Mouse (Mus musculus) midbrain, embryonic 16.5 days (tissue): Measurements from ENCODE around the gene Plcb4. TPM values are rescaled to one million over a fixed set of nuclear protein-coding genes. Genes with fewer than 3 reads are reported as not detected.

Source experiments
- ATAC-seq: fragments of 200-750 bp; cut with Nextera tagmentation; 2 replicates; pipeline ENCODE4 v1.8.0; 2017; ENCODE audit warnings: moderate TSS enrichment
- H3K27ac ChIP-seq: fragments of 300-500 bp; sonication (generic); 2 replicates; pipeline ENCODE4 v1.5.1; 2014; ENCODE audit warnings: mild to moderate bottlenecking, low read length, mixed read lengths
- H3K27me3 ChIP-seq: fragments of 300-500 bp; sonication (generic); 2 replicates; pipeline ENCODE4 v1.6.1; 2014; ENCODE audit warnings: low read depth, low read length, mixed read lengths; ENCODE audit not compliant: control insufficient read depth, insufficient read depth
- H3K36me3 ChIP-seq: fragments of 300-500 bp; sonication (generic); 2 replicates; pipeline ENCODE4 v1.6.1; 2014; ENCODE audit warnings: mild to moderate bottlenecking, low read length, moderate library complexity, mixed read lengths; ENCODE audit not compliant: control insufficient read depth, insufficient read depth
- H3K4me1 ChIP-seq: fragments of 300-500 bp; sonication (generic); 2 replicates; pipeline ENCODE4 v1.6.1; 2014; ENCODE audit warnings: mild to moderate bottlenecking, low read length, mixed read lengths; ENCODE audit not compliant: control insufficient read depth, insufficient read depth
- H3K4me2 ChIP-seq: fragments of 300-500 bp; sonication (generic); 2 replicates; pipeline ENCODE4 v1.6.1; 2014; ENCODE audit warnings: mild to moderate bottlenecking, low read length, mixed read lengths
- H3K4me3 ChIP-seq: fragments of 300-500 bp; sonication (generic); 2 replicates; pipeline ENCODE4 v1.5.1; 2014; ENCODE audit warnings: low read depth, mild to moderate bottlenecking, low read length, moderate library complexity, mixed read lengths
- H3K9ac ChIP-seq: fragments of 300-500 bp; sonication (generic); 2 replicates; pipeline ENCODE4 v1.6.1; 2014; ENCODE audit warnings: low read depth, low read length, mixed read lengths
- H3K9me3 ChIP-seq: fragments of 300-500 bp; sonication (generic); replicated peaks from 2 replicates; pipeline ENCODE4 v1.6.1; 2014; ENCODE audit warnings: mild to moderate bottlenecking, low read length, mixed read lengths; ENCODE audit not compliant: control insufficient read depth, poor library complexity, severe bottlenecking
- WGBS: fragments of 180-500 bp; shearing (Covaris S2); extraction: QIAGEN DNeasy Blood & Tissue Kit; methylation state at CpG from one replicate; pipeline ENCODE4 v1.1.7; 2014; 5-methylcytosine and 5-hydroxymethylcytosine counted together
- polyA plus RNA-seq: library from polyadenylated mRNA; unstranded; fragments of >200 nt; fragmentation: Nextera tagmentation; extraction: Ambion mirVana; gene quantifications from 2 replicates; pipeline ENCODE4 v1.2.1, GENCODE M21; 2015

Gene Plcb4
- polyA plus RNA-seq, 1 experiment from 2014 or later = 44.4 TPM

GRCm38 (mm10) chr2:135835911-135836310 is 177.1 kb downstream of the Plcb4 start:
- Histone ChIP-seq H3K4me3 (no peak overlapping the region), H3K27me3 (no peaks in the 10 kb centered on the region), H3K9me3 (no peaks in the 10 kb centered on the region), H3K27ac (no peak overlapping the region), H3K4me2 (no peak overlapping the region), H3K36me3 (no peaks in the 10 kb centered on the region), H3K9ac (no peak overlapping the region), H3K4me1 (0 out of 2 replicates have a peak, but pooled peaks cover 4% of the 10 kb centered on the region)
- ATAC-seq = no peak
- 84% methylated on average over 5 of the region's 5 CpGs for WGBS

GRCm38 (mm10) chr2:135836426-135836825 is 177.6 kb downstream of the Plcb4 start:
- Histone ChIP-seq H3K4me2 (no peak overlapping the region), H3K9ac (no peak overlapping the region), H3K27ac (no peak overlapping the region), H3K4me3 (no peak overlapping the region), H3K4me1 (0 out of 2 replicates have a peak, but pooled peaks cover 4% of the 10 kb centered on the region), H3K27me3 (no peaks in the 10 kb centered on the region), H3K9me3 (no peaks in the 10 kb centered on the region), H3K36me3 (no peaks in the 10 kb centered on the region)
- ATAC-seq = no peak
- WGBS = 81% methylated on average over 3 of the region's 3 CpGs

- H3K4me2 ChIP-seq = no peak overlapping the region
- H3K9me3 ChIP-seq = no peaks in the 10 kb centered on the region
- H3K27me3 ChIP-seq = no peaks in the 10 kb centered on the region
- H3K4me1 ChIP-seq = 0 out of 2 replicates have a peak, but pooled peaks cover 4% of the 10 kb centered on the region
- H3K36me3 ChIP-seq = no peaks in the 10 kb centered on the region
- 66% methylated on average over 1 of the region's 1 CpGs for WGBS
- ATAC-seq = no peak
- no peak overlapping the region for H3K27ac ChIP-seq
- H3K4me3 ChIP-seq = no peak overlapping the region
- no peak overlapping the region for H3K9ac ChIP-seq
Measured at GRCm38 (mm10) chr2:135837730-135838129, 178.9 kb downstream of the Plcb4 start.

- H3K27ac ChIP-seq = no peak overlapping the region
- ATAC-seq = no peak
- no peak overlapping the region for H3K4me2 ChIP-seq
- H3K27me3 ChIP-seq = no peaks in the 10 kb centered on the region
- no peak overlapping the region for H3K4me3 ChIP-seq
- H3K4me1 ChIP-seq = 0 out of 2 replicates have a peak, but pooled peaks cover 4% of the 10 kb centered on the region
- no peaks in the 10 kb centered on the region for H3K36me3 ChIP-seq
- H3K9ac ChIP-seq = no peak overlapping the region
- no peaks in the 10 kb centered on the region for H3K9me3 ChIP-seq
Measured at GRCm38 (mm10) chr2:135838135-135838534, 179.3 kb downstream of the Plcb4 start.

GRCm38 (mm10) chr2:135838651-135839286 is 180.0 kb downstream of the Plcb4 start:
- 90% methylated on average over 8 of the region's 8 CpGs for WGBS
- H3K36me3 ChIP-seq = no peaks in the 10 kb centered on the region
- H3K9me3 ChIP-seq = no peaks in the 10 kb centered on the region
- no peak overlapping the region for H3K9ac ChIP-seq
- ATAC-seq = no peak
- H3K4me1 ChIP-seq = 0 out of 2 replicates have a peak, but pooled peaks cover 4% of the 10 kb centered on the region
- no peak overlapping the region for H3K4me3 ChIP-seq
- no peak overlapping the region for H3K4me2 ChIP-seq
- no peaks in the 10 kb centered on the region for H3K27me3 ChIP-seq
- H3K27ac ChIP-seq = no peak overlapping the region

GRCm38 (mm10) chr2:135843721-135844120 is 184.9 kb downstream of the Plcb4 start:
- Histone ChIP-seq H3K9ac (no peak overlapping the region), H3K27ac (no peak overlapping the region), H3K4me2 (no peak overlapping the region), H3K36me3 (no peaks in the 10 kb centered on the region), H3K4me3 (no peak overlapping the region), H3K27me3 (no peaks in the 10 kb centered on the region), H3K9me3 (no peaks in the 10 kb centered on the region), H3K4me1 (no peaks in the 10 kb centered on the region)
- no peak for ATAC-seq
- 83% methylated on average over 8 of the region's 8 CpGs for WGBS

GRCm38 (mm10) chr2:135846903-135847302 is 188.1 kb downstream of the Plcb4 start:
- H3K27ac ChIP-seq = no peak overlapping the region
- H3K36me3 ChIP-seq = no peaks in the 10 kb centered on the region
- H3K9me3 ChIP-seq = no peaks in the 10 kb centered on the region
- WGBS = 95% methylated on average over 3 of the region's 3 CpGs
- ATAC-seq = no peak
- H3K4me1 ChIP-seq = peaks cover 2% of the 10 kb centered on the region; the same call in 1 of the 2 replicates
- no peak overlapping the region for H3K9ac ChIP-seq
- no peak overlapping the region for H3K4me2 ChIP-seq
- no peak overlapping the region for H3K4me3 ChIP-seq
- H3K27me3 ChIP-seq = no peaks in the 10 kb centered on the region

- H3K27ac ChIP-seq = no peak overlapping the region
- no peak overlapping the region for H3K9ac ChIP-seq
- no peaks in the 10 kb centered on the region for H3K27me3 ChIP-seq
- WGBS = 86% methylated on average over 6 of the region's 6 CpGs
- no peaks in the 10 kb centered on the region for H3K9me3 ChIP-seq
- H3K36me3 ChIP-seq = no peaks in the 10 kb centered on the region
- no peak overlapping the region for H3K4me3 ChIP-seq
- no peak for ATAC-seq
- H3K4me1 ChIP-seq = peaks cover 3% of the 10 kb centered on the region; the same call in 1 of the 2 replicates
- H3K4me2 ChIP-seq = no peak overlapping the region
Measured at GRCm38 (mm10) chr2:135847738-135848137, 188.9 kb downstream of the Plcb4 start.

GRCm38 (mm10) chr2:135848169-135848568 is 189.4 kb downstream of the Plcb4 start:
- ATAC-seq = no peak
- H3K27me3 ChIP-seq = no peaks in the 10 kb centered on the region
- no peak overlapping the region for H3K27ac ChIP-seq
- H3K9me3 ChIP-seq = no peaks in the 10 kb centered on the region
- no peak overlapping the region for H3K4me3 ChIP-seq
- H3K36me3 ChIP-seq = no peaks in the 10 kb centered on the region
- 78% methylated on average over 4 of the region's 4 CpGs for WGBS
- no peak overlapping the region for H3K4me2 ChIP-seq
- peaks cover 3% of the 10 kb centered on the region; the same call in 1 of the 2 replicates for H3K4me1 ChIP-seq
- no peak overlapping the region for H3K9ac ChIP-seq
